Mouse (Mus musculus): Measurements from ENCODE around the gene Tmem229b. TPM values are rescaled to one million over a fixed set of nuclear protein-coding genes. Genes with fewer than 3 reads are reported as not detected.
A peak's percentile ranks its signal among the peaks of the same experiment; 100 is the strongest.

Tmem229b gene
- polyA plus RNA-seq, 1 experiment from 2014 or later = 6.7 TPM

- no peaks in the 10 kb centered on the region for H3K4me1 ChIP-seq (replicated peaks; ENCODE audit: control insufficient read depth, insufficient read depth, low read length)
- 57% methylated on average over 4 of the region's 4 CpGs for WGBS
- H3K27me3 ChIP-seq (ENCODE audit: control insufficient read depth, insufficient read depth, low read depth, low read length) = no peaks in the 10 kb centered on the region
- no peak overlapping the region for H3K4me2 ChIP-seq (ENCODE audit: low read depth, low read length)
- no peak overlapping the region for H3K4me3 ChIP-seq (ENCODE audit: low read length)
- H3K9ac ChIP-seq (ENCODE audit: low read length) = no peak overlapping the region
- H3K27ac ChIP-seq (ENCODE audit: low read length) = no peak overlapping the region
- H3K36me3 ChIP-seq (ENCODE audit: control insufficient read depth, insufficient read depth, low read length) = no peaks in the 10 kb centered on the region
- H3K9me3 ChIP-seq (ENCODE audit: control insufficient read depth, low read length) = no peaks in the 10 kb centered on the region
- ATAC-seq (ENCODE audit: low read depth) = no peak
These were observed 10.6 kb upstream of the Tmem229b start for GRCm38 (mm10) chr12:79017994-79018399.

GRCm38 (mm10) chr12:79016109-79016508 is 8.7 kb upstream of the Tmem229b start:
- Histone ChIP-seq H3K9ac (ENCODE audit: low read length) (no peak overlapping the region), H3K9me3 (ENCODE audit: control insufficient read depth, low read length) (no peaks in the 10 kb centered on the region), H3K4me2 (ENCODE audit: low read depth, low read length) (no peak overlapping the region), H3K27ac (ENCODE audit: low read length) (no peak overlapping the region), H3K4me3 (ENCODE audit: low read length) (no peak overlapping the region), H3K4me1 (replicated peaks; ENCODE audit: control insufficient read depth, insufficient read depth, low read length) (no peaks in the 10 kb centered on the region), H3K27me3 (ENCODE audit: control insufficient read depth, insufficient read depth, low read depth, low read length) (no peaks in the 10 kb centered on the region), H3K36me3 (ENCODE audit: control insufficient read depth, insufficient read depth, low read length) (no peaks in the 10 kb centered on the region)
- WGBS = 44% methylated on average over 5 of the region's 5 CpGs
- no peak for ATAC-seq (ENCODE audit: low read depth)

- no peaks in the 10 kb centered on the region for H3K9me3 ChIP-seq (ENCODE audit: control insufficient read depth, low read length)
- no peaks in the 10 kb centered on the region for H3K36me3 ChIP-seq (ENCODE audit: control insufficient read depth, insufficient read depth, low read length)
- H3K27ac ChIP-seq (ENCODE audit: low read length) = peak overlapping the region; percentile 2; the same call in 1 of the 2 replicates
- no peaks in the 10 kb centered on the region; the same call in 1 of the 2 replicates for H3K27me3 ChIP-seq (ENCODE audit: control insufficient read depth, insufficient read depth, low read depth, low read length)
- H3K4me2 ChIP-seq (ENCODE audit: low read depth, low read length) = no peak overlapping the region
- no peak overlapping the region for H3K9ac ChIP-seq (ENCODE audit: low read length)
- peak; percentile 35; the same call in 1 of the 2 replicates for ATAC-seq (ENCODE audit: low read depth)
- 30% methylated on average over 3 of the region's 3 CpGs for WGBS
- H3K4me1 ChIP-seq (replicated peaks; ENCODE audit: control insufficient read depth, insufficient read depth, low read length) = peaks cover 4% of the 10 kb centered on the region
- no peak overlapping the region for H3K4me3 ChIP-seq (ENCODE audit: low read length)
These were observed 3.1 kb upstream of the Tmem229b start for GRCm38 (mm10) chr12:79010569-79010968.

- H3K27ac ChIP-seq (ENCODE audit: low read length) = peak overlapping the region; percentile 32; the same call in 1 of the 2 replicates
- peak; percentile 71 for ATAC-seq (ENCODE audit: low read depth)
- under 1% methylated on average over 35 of the region's 53 CpGs for WGBS
These were observed 825 bp downstream of the Tmem229b start for GRCm38 (mm10) chr12:79006478-79007125.

GRCm38 (mm10) chr12:79006076-79006475 is 1.4 kb downstream of the Tmem229b start:
- H3K27me3 ChIP-seq (ENCODE audit: control insufficient read depth, insufficient read depth, low read depth, low read length) = no peaks in the 10 kb centered on the region; the same call in 1 of the 2 replicates
- H3K9me3 ChIP-seq (ENCODE audit: control insufficient read depth, low read length) = no peaks in the 10 kb centered on the region
- no peak for ATAC-seq (ENCODE audit: low read depth)
- no peaks in the 10 kb centered on the region for H3K36me3 ChIP-seq (ENCODE audit: control insufficient read depth, insufficient read depth, low read length)
- no peak overlapping the region for H3K27ac ChIP-seq (ENCODE audit: low read length)
- H3K4me3 ChIP-seq (ENCODE audit: low read length) = peak overlapping the region; percentile 90
- peak overlapping the region; percentile 87 for H3K4me2 ChIP-seq (ENCODE audit: low read depth, low read length)
- peak overlapping the region; percentile 81 for H3K9ac ChIP-seq (ENCODE audit: low read length)
- 29% methylated on average over 9 of the region's 9 CpGs for WGBS
- peaks cover 4% of the 10 kb centered on the region for H3K4me1 ChIP-seq (replicated peaks; ENCODE audit: control insufficient read depth, insufficient read depth, low read length)

More at GRCm38 (mm10) chr12:79006478-79007125, 825 bp downstream of the Tmem229b start:
- peak overlapping the region; percentile 87 for H3K4me2 ChIP-seq (ENCODE audit: low read depth, low read length)
- H3K36me3 ChIP-seq (ENCODE audit: control insufficient read depth, insufficient read depth, low read length) = no peaks in the 10 kb centered on the region
- H3K9me3 ChIP-seq (ENCODE audit: control insufficient read depth, low read length) = no peaks in the 10 kb centered on the region
- H3K27me3 ChIP-seq (ENCODE audit: control insufficient read depth, insufficient read depth, low read depth, low read length) = no peaks in the 10 kb centered on the region; the same call in 1 of the 2 replicates
- H3K4me3 ChIP-seq (ENCODE audit: low read length) = peak overlapping the region; percentile 90
- H3K4me1 ChIP-seq (replicated peaks; ENCODE audit: control insufficient read depth, insufficient read depth, low read length) = peaks cover 4% of the 10 kb centered on the region
- H3K9ac ChIP-seq (ENCODE audit: low read length) = peak overlapping the region; percentile 81

- Histone ChIP-seq H3K9me3 (ENCODE audit: control insufficient read depth, low read length) (no peaks in the 10 kb centered on the region), H3K36me3 (ENCODE audit: control insufficient read depth, insufficient read depth, low read length) (no peaks in the 10 kb centered on the region), H3K27me3 (ENCODE audit: control insufficient read depth, insufficient read depth, low read depth, low read length) (no peaks in the 10 kb centered on the region; the same call in 1 of the 2 replicates), H3K4me2 (ENCODE audit: low read depth, low read length) (no peak overlapping the region), H3K27ac (ENCODE audit: low read length) (no peak overlapping the region), H3K4me1 (replicated peaks; ENCODE audit: control insufficient read depth, insufficient read depth, low read length) (peaks cover 4% of the 10 kb centered on the region), H3K4me3 (ENCODE audit: low read length) (no peak overlapping the region), H3K9ac (ENCODE audit: low read length) (no peak overlapping the region)
- no peak for ATAC-seq (ENCODE audit: low read depth)
- WGBS = 78% methylated on average over 5 of the region's 5 CpGs
These were observed 2.0 kb downstream of the Tmem229b start for GRCm38 (mm10) chr12:79005456-79005855.

- H3K9ac ChIP-seq (ENCODE audit: low read length) = no peak overlapping the region
- H3K27ac ChIP-seq (ENCODE audit: low read length) = no peak overlapping the region
- no peaks in the 10 kb centered on the region for H3K36me3 ChIP-seq (ENCODE audit: control insufficient read depth, insufficient read depth, low read length)
- no peak overlapping the region for H3K4me3 ChIP-seq (ENCODE audit: low read length)
- no peaks in the 10 kb centered on the region; the same call in 1 of the 2 replicates for H3K27me3 ChIP-seq (ENCODE audit: control insufficient read depth, insufficient read depth, low read depth, low read length)
- no peaks in the 10 kb centered on the region for H3K9me3 ChIP-seq (ENCODE audit: control insufficient read depth, low read length)
- ATAC-seq (ENCODE audit: low read depth) = no peak
- WGBS = 78% methylated on average over 3 of the region's 3 CpGs
- H3K4me2 ChIP-seq (ENCODE audit: low read depth, low read length) = no peak overlapping the region
- peaks cover 4% of the 10 kb centered on the region for H3K4me1 ChIP-seq (replicated peaks; ENCODE audit: control insufficient read depth, insufficient read depth, low read length)
These were observed 4.4 kb downstream of the Tmem229b start for GRCm38 (mm10) chr12:79002978-79003377.

- Histone ChIP-seq H3K4me3 (ENCODE audit: low read length) (no peak overlapping the region), H3K9me3 (ENCODE audit: control insufficient read depth, low read length) (no peaks in the 10 kb centered on the region), H3K4me2 (ENCODE audit: low read depth, low read length) (no peak overlapping the region), H3K4me1 (replicated peaks; ENCODE audit: control insufficient read depth, insufficient read depth, low read length) (peaks cover 4% of the 10 kb centered on the region), H3K36me3 (ENCODE audit: control insufficient read depth, insufficient read depth, low read length) (no peaks in the 10 kb centered on the region), H3K27ac (ENCODE audit: low read length) (no peak overlapping the region), H3K27me3 (ENCODE audit: control insufficient read depth, insufficient read depth, low read depth, low read length) (no peaks in the 10 kb centered on the region; the same call in 1 of the 2 replicates), H3K9ac (ENCODE audit: low read length) (no peak overlapping the region)
- ATAC-seq (ENCODE audit: low read depth) = no peak
- 72% methylated on average over 5 of the region's 5 CpGs for WGBS
These were observed 5.0 kb downstream of the Tmem229b start for GRCm38 (mm10) chr12:79002406-79002805.

- no peaks in the 10 kb centered on the region for H3K9me3 ChIP-seq (ENCODE audit: control insufficient read depth, low read length)
- H3K27me3 ChIP-seq (ENCODE audit: control insufficient read depth, insufficient read depth, low read depth, low read length) = no peaks in the 10 kb centered on the region
- H3K36me3 ChIP-seq (ENCODE audit: control insufficient read depth, insufficient read depth, low read length) = no peaks in the 10 kb centered on the region
- H3K9ac ChIP-seq (ENCODE audit: low read length) = no peak overlapping the region
- H3K4me2 ChIP-seq (ENCODE audit: low read depth, low read length) = no peak overlapping the region
- no peak overlapping the region for H3K4me3 ChIP-seq (ENCODE audit: low read length)
- H3K4me1 ChIP-seq (replicated peaks; ENCODE audit: control insufficient read depth, insufficient read depth, low read length) = no peaks in the 10 kb centered on the region
- H3K27ac ChIP-seq (ENCODE audit: low read length) = no peak overlapping the region
- 38% methylated on average over 7 of the region's 7 CpGs for WGBS
- no peak for ATAC-seq (ENCODE audit: low read depth)
These were observed 10.7 kb downstream of the Tmem229b start for GRCm38 (mm10) chr12:78996711-78997110.

All from lung, embryonic 16.5 days (tissue).